Mouse (Mus musculus) liver, embryonic 14.5 days (tissue): ENCODE measurements around the gene Bud13.

ENCODE experiments used
- CTCF ChIP-seq: IDR thresholded peaks from 2 replicates; pipeline ENCODE4 v1.5.1; 2016; ENCODE audit warnings: antibody characterized with exemption, low read depth, control low read depth
- EP300 ChIP-seq: IDR thresholded peaks from 2 replicates; pipeline ENCODE4 v1.6.1; 2016; ENCODE audit warnings: antibody characterized with exemption, low read depth

DNA sequence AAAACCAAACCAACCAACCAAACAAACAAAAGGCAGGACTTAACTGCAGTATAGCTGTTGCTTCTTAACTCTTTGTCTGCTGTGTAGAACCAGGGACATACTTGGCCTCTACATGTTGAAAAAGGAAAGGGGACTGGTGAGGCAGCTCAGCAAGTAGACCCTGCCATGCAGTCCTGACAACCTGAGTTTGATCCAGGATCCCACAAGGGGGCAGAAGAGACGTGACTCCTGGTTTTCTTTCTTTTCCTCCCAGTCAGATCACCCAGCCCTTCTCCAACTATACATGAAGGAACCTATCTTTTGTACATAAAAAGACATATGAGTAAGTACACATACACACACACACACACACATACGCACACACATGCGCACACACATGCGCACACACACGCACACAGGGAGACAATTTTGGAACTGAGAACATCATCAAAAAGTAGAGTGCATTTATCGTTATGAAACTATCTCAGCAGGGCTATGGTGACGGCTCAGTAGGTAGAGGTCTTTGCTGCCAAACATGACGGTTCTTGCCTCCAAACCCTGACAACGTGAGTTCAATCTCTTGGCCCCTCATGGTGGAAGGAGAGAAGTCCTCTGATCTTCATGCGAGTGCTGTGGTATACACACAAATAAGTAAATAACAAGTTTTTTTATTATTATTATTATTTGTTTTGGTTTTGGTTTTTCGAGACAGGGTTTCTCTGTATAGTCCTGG, 44.0 kb downstream of the Bud13 start:
- TF ChIP-seq CTCF (no peak), EP300 (no peak)
